Mouse (Mus musculus) heart, postnatal 4 days (tissue): ENCODE measurements around the gene Kcne1. TPM values are rescaled to one million over a fixed set of nuclear protein-coding genes. Genes with fewer than 3 reads are reported as not detected.
A peak's percentile ranks its signal among the peaks of the same experiment; 100 is the strongest.

Source experiments
- DNase-seq: peaks from one replicate; pipeline ENCODE4 v3.0.0; 2021
- total RNA-seq, 2 experiments: library from RNA; stranded (reverse); gene quantifications; 2 replicates each; pipeline ENCODE4 v1.2.3; 2021

Gene Kcne1
- 100 to 1,000 TPM; 317 to 359 TPM for total RNA-seq

GRCm38 (mm10) chr16:92359229-92359628 is at the start of gene Kcne1:
Gene Kcne1 (minus strand): TSS chr16:92359468.
- no peak for DNase-seq

- DNase-seq: no peak
Measured at GRCm38 (mm10) chr16:92407883-92408282, 48.6 kb upstream of the Kcne1 start.

GRCm38 (mm10) chr16:92404141-92404540 is 44.9 kb upstream of the Kcne1 start:
- DNase-seq: no peak

- peak; percentile 59 for DNase-seq
Measured at GRCm38 (mm10) chr16:92403069-92403468, 43.8 kb upstream of the Kcne1 start.

- no peak for DNase-seq
Measured at GRCm38 (mm10) chr16:92402216-92402615, 42.9 kb upstream of the Kcne1 start.

GRCm38 (mm10) chr16:92401206-92401605 is 41.9 kb upstream of the Kcne1 start:
- DNase-seq: no peak

GRCm38 (mm10) chr16:92399490-92400458 is 40.5 kb upstream of the Kcne1 start:
- DNase-seq: peak; percentile 95

- peak; percentile 45 for DNase-seq
Measured at GRCm38 (mm10) chr16:92398574-92399118, 39.4 kb upstream of the Kcne1 start.

GRCm38 (mm10) chr16:92397745-92398573 is 38.7 kb upstream of the Kcne1 start:
- DNase-seq: no peak

GRCm38 (mm10) chr16:92393732-92394131 is 34.5 kb upstream of the Kcne1 start:
- DNase-seq: no peak

- DNase-seq: no peak
Measured at GRCm38 (mm10) chr16:92387692-92388091, 28.4 kb upstream of the Kcne1 start.

GRCm38 (mm10) chr16:92385062-92385461 is 25.8 kb upstream of the Kcne1 start:
- DNase-seq: peak; percentile 86

- no peak for DNase-seq
Measured at GRCm38 (mm10) chr16:92383412-92383811, 24.1 kb upstream of the Kcne1 start.

GRCm38 (mm10) chr16:92382508-92382907 is 23.2 kb upstream of the Kcne1 start:
- DNase-seq: no peak

GRCm38 (mm10) chr16:92381092-92381491 is 21.8 kb upstream of the Kcne1 start:
- no peak for DNase-seq

- no peak for DNase-seq
Measured at GRCm38 (mm10) chr16:92376976-92377375, 17.7 kb upstream of the Kcne1 start.

- no peak for DNase-seq
Measured at GRCm38 (mm10) chr16:92371623-92372022, 12.4 kb upstream of the Kcne1 start.

GRCm38 (mm10) chr16:92369260-92369659 is 10.0 kb upstream of the Kcne1 start:
- peak; percentile 45 for DNase-seq

- no peak for DNase-seq
Measured at GRCm38 (mm10) chr16:92365477-92365876, 6.2 kb upstream of the Kcne1 start.

- DNase-seq: no peak
Measured at GRCm38 (mm10) chr16:92360711-92361110, 1.4 kb upstream of the Kcne1 start.

GRCm38 (mm10) chr16:92358734-92359133 is 534 bp downstream of the Kcne1 start:
- DNase-seq: peak; percentile 71

- DNase-seq: no peak
Measured at GRCm38 (mm10) chr16:92357566-92357965, 1.7 kb downstream of the Kcne1 start.

- no peak for DNase-seq
Measured at GRCm38 (mm10) chr16:92357023-92357422, 2.2 kb downstream of the Kcne1 start.
